Mouse (Mus musculus) hindlimb bud, embryonic 11.5 days (tissue): ENCODE results near the gene Sema5a.

ENCODE experiments used
- DNase-seq: peaks from one replicate; pipeline ENCODE4 v3.0.0-alpha.2; 2012; ENCODE audit warnings: low read depth, low spot score; ENCODE audit errors: extremely low spot score

The Sema5a gene

DNA sequence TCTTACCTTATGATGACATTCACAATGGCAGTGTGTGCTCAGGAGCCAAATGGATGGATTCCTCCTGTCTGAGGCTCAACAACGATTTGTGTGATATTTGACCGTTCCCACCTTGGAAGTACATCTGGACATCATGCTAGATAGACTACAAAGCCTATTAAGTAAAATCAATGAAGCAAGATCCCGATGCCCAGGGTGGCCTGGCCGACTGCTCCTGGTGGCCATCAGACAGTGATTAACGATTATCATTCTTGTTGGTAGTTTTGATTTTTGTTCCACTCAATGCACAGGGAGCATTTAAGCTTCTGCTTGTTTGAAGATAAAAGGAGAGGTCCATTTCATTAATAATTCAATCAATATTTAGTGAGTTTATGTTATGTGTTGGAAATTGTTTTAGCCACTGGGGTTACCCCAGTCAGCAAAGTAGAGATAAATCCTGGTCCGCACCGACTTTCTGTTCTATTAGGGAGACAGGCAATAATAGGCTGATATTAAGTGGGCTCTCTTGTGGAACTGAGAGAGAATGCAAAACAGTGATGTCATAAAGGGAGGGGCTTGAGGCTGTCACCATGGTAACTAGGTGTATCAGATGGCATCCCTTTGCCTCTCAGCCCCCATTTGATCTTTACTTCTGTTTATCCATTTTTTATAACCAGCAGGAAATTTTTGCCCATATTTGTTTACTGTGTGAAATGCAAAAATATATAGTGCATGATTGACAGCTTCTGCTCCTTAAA lies 182.7 kb downstream of the Sema5a start:
- no peak for DNase-seq

DNA sequence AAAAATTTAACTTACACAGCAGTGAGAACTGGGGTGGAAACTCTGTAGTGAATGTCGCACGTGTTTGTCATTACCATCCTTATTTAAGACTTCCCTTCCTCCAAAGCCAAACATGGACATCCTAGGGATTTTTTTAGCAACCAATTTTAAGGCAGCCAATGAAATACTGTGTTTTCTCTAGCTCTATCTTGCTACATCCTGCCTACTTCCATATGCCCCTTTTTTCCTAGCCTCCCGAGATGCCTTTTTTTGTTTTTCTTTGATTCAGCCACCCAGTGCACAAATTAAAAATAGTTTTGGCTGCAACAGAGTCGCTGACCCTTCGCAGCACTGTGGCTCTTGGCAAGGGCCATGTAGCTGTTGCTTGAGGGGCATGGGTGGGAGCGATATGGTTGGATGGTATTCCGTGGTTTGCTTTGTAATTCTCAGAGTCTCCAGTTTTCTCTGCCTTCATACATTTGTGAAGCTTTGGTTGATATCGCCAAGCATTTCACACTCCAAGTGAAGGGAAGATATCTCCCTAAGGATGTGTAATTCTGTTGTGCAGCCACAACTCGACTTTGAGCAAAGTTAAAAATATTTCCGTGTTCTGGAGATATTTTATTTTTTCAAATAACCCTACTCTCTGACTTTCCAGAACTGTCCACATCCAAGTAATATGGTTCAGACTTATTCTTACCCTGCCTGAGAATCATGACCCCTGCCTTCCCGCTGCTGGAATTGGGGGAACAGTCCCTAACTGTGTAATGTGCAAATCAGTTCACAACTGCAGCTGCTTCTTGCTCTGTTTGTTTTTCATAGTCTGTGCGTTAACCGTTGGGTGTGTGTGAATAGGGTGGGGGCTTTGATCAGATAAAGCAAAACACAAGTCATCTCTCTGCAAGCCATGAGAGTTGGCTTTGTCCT lies 188.6 kb downstream of the Sema5a start:
- peak; percentile 57 for DNase-seq

DNA sequence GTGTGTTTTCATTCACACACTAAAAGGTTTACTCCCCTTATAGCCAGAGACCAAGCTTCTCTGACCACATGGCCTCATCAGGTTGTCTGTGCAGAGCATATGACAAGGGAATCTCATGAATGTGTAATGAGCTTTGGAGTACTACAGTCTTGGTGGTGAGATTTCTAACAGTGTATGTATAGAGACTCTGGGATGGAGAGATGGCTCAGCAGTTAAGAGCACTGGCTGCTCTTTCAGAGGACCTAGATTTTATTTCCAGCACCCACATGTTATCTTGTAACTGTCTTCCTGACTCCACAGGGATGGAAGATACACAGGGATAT lies 189.2 kb downstream of the Sema5a start:
- no peak for DNase-seq

DNA sequence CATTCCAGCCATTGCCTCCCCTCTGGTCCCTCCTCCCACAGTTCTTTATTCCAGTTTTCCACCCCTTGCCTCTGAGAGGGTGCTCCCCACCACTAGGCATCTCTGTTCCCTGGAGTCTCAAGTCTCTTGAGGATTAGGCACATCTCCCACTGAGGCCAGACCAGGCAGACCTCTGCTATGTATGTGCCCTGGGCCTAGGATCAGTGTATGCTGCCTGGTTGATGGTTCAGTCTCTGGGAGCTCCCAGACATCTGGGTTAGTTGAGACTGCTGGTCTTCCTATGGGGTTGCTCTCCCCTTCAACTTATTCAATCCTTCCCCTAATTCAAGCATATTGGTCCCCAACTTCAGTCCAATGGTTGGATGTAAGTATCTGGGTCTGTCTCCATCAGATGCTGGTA lies 189.7 kb downstream of the Sema5a start:
- no peak for DNase-seq

DNA sequence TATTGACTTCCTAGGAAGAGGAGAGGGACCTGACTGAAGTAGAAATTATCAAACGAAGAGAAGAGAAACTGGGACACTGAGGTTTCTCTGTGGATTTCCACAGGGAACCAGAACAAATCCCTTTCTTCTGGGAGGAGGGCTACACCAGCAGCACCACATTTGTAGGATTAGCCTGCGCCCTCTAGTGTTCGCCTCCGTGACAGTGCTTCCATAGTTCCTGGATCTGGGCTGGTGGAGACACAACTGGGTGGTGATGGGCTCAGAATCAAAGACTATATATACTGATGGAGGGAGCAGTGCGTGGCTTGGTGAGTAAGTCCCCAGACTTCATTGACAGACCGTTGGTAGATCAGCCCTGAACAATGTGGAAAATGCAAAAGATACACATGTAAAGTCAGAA lies 193.0 kb downstream of the Sema5a start:
- DNase-seq = no peak

DNA sequence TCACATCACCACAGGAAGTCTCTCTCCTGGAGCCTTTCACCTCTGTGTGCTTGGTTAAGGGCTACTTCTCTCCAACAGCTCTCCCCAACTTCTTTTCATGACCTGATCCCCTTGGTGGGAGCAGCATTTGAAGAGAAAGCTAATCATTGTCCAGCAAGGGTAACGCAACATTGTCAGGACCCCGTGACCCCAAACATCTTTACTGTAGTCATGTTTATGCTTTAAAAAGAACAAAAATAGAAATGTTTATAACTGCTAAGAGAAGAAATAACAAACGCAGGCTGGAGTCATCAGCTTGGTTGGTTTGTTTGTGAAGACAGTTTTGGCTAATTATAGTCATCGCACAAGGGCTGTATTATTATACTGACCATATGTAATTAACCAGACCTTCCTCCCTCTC lies 198.1 kb downstream of the Sema5a start:
- DNase-seq = no peak

DNA sequence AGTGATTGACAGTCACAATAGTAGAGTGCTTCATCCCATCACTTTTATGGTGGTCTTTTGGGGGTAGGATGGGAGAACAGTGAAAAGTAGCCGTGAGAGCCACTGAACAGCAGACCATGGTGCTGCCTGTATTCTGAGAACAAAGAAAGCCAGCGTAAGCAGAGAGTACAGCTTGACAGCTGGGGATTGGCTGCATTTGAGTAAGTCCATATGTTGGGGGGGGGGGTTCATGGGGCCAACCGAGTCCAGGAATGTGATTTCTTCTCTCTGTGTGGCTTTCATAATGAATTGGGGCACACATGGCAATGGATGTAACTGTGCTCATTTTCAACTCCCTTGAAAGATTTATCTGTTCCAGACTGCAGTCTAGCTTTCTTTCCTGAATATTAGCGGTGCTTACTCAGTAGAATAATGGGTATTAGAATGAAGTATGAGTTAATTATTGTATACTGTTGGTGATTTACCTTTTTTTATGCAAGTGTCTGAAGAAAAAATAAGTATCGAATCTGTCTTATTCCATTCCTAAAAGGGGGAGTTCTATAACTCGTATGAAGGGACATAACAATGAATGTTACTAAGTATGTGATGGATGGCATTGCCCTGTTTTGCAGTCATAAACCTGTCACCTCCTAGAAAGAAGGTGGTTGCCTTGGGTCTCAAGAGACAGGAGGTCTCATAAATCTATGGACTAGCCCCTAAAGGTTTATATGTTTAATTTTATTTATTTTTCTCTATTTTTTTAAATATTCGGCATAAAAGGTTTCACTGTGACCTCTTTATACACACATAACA lies 203.1 kb downstream of the Sema5a start:
- peak; percentile 82 for DNase-seq

DNA sequence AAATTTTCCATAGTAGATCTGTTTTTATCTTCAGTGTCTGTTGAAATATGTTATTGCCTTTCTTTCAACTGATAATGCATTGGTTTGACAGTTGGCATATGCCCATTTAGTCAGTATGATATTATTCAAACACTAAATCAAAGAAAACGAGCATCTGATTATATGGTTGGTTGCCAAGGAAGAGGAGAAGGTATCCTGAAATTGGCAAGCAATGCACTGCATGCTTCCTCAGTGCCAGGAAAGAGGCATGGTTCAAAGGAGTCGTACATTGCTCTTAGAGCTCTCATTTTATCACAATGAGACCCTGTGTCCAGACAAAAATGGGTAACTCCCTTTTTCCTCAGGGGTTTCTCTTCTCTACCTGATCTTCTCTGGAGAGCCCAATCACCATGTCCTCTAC lies 214.4 kb downstream of the Sema5a start:
- no peak for DNase-seq

DNA sequence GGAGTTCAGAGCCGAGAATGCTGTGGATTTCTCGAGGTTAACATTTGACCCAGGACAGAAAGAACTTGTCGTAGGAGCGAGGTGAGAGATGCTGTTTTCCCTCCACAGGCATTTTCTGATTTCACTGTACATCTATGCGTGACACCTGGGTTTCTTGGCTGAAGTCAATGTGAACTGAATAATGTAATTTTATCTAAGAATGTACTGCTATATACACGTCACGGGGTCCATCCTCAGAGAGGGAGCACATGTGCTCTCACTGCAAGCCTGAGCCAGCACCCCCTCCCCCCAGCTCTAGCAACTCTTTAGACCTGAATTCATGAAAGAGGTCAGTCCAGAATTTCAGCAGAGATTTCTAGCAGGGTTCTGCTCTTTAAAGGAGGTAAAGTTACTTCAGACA lies 215.6 kb downstream of the Sema5a start:
- DNase-seq = no peak

DNA sequence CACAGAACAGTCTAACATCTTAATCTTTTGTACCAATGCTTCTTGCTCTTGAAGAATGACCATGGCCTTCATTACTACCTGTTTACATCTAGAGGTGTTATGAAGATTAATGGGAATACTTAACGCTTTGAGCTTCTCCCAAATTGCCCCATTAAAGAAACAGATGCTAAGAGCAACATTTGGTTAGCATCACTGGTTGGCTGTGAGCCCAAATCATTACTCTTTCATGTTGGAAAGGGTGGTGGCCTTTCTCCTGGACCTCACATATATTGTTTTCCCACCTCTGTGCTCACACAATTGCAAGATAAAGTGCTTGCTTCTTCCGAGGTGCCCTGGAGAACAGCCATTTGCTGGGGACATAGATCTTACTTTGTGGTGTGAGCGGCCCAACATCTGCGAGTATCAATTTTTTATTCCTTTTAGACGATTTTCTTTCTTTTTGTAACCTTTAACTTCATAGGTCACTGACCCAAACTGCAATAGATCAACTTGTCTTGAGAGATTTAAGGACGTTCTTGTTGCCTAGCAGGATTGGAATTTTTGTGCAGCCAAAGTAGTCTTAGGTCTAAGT lies 227.0 kb downstream of the Sema5a start:
- peak; percentile 62 for DNase-seq

DNA sequence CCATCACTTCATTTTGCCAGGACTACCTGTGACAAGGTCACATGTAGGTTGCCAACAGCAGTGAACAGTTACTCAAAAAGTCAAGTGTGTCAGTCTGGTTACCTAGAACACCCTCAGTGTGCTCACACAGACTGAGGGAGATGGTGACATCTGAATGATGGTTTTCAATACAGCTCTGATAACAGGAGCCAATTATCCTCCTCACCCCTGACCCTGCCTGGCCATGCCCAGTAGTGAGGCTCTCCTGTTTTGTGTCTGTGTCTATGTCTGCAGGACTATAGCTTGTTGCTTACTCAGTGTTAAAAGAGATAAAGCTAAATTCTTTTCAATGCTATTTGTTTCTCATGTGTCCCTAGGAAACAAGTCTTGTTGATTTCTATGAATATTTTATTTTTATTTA lies 236.1 kb downstream of the Sema5a start:
- no peak for DNase-seq

DNA sequence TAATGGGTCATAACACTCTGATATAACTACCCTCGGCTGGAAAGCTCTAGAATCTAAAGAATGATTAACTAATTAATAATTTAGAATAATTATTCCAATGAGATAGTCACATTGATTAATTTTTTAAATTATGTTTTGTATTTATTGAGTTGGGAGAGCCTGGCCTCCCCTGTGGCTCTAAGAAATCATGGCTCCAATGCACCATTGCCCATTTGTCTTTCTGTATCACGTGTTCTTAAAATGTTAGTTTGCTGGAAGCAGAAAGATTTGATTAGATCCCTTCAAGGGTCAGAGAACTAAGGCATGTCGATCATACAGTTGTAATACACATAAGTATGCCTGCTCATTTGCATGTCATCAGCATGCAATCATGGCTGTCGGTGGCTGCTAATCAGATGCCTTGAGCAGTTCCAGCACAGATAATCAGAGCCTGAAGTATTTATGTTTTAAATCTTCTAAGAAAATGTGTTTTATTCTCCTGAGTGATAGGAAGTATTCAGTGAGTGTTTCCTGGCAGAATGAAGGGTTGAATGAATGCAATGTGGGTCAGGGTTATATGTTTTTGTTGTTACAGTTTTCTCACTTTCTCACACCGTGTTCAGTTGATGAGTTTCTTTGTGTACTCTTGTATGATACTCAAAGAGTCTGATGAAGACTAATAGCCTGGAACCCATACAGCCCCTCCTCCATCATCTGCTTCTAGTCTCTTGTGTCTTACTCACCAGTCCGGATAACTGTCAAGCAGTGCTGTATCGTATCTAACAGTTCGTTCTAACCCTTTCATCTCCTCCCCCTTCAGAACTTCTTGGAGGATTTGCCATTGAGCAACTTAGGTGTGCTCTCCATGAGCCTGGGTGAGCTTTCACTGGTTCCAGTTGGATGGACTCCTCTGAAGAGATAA lies 240.7 kb downstream of the Sema5a start:
- no peak for DNase-seq

DNA sequence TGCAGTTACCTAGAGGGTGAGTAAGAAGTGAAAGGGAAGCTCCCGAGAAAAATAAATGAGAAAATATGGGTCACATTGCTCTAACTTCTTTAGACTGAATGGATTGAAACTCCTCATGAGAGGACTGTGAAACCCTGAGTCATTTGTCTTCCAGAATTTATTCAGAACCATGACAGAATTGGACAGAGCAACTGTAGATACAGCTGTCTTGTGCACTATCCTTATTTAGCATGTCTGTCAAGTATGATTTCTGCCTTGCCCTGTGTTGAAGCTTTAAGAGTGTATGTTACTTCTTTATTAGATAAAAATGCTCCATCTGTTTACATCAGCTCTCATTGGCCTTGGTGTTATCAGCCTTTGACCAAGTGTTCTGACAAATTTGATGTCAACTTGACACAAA lies 243.4 kb downstream of the Sema5a start:
- no peak for DNase-seq

DNA sequence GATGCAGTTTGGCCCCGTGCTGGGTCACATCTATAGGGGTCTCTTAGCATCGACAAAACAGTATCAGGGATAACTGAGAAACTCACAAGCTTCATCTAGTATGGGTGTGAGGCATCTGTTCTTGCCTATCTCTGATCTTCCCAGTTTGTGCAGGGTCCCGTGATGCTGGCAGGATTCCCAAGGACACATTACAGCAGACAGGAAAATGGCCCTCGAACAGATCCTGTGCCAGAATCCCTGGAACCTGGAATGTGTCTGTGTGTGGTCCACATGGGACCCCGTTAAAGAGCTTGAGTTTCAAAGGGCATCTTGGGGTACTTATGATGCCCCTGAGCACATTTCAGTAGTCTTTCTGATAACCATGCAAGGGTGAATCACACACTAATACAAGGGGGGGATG lies 249.6 kb downstream of the Sema5a start:
- no peak for DNase-seq

DNA sequence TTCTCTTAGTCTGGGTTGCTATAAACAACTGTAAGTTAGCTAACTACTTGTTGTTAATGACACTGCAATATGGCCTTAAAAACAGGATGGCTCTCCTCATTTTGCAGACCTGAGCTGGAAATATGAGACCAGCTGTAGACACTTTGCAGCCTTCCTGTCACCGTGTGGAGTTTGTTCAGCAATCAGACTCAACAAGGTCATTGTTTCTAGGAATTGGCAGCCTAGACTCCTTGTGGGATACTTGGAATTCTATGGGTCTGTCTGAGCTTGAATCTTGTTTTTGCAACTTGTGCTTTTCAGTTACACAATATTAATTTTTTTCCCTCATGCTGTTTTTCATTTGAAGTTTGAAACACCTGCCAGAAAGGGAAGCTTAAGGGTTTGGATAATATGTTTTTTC lies 250.3 kb downstream of the Sema5a start:
- DNase-seq = no peak

DNA sequence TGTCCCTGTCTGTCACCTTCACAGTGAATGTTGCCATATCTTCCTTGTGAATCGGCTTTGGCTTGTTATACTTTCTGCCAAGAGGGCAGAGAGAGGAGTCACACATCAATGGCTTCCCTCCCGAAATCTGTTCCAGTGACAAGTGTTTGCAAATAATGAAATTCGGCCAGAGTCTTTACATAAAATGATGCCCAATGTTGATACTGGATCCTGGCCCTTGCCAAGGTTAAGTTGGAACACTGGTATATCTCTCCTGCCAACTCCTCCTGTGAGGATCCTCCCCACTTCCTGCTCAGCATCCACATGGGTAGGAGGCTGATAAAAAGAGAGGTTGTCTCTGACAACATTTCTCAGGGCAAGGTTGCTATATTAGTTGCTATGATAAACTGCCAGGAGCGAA lies 252.3 kb downstream of the Sema5a start:
- DNase-seq = no peak

DNA sequence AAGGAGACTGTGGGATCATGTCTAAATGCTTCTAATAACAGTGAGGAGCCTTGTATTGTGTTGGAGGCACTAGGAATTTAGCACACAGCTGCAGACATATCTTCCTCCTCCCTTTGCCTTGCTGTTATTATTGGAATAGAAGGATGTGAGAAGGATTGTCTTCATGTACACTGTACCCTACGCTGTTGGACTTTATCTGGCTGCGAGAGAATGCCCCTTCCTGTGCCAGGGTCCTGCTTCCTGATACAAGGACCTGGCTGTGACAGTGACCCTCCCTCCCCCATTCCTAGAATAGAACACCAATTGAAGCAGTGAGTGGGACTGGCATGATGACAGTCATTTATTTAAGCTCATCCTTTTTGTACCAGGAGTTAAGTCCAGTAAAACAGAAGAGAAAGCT lies 261.3 kb downstream of the Sema5a start:
- DNase-seq = no peak

DNA sequence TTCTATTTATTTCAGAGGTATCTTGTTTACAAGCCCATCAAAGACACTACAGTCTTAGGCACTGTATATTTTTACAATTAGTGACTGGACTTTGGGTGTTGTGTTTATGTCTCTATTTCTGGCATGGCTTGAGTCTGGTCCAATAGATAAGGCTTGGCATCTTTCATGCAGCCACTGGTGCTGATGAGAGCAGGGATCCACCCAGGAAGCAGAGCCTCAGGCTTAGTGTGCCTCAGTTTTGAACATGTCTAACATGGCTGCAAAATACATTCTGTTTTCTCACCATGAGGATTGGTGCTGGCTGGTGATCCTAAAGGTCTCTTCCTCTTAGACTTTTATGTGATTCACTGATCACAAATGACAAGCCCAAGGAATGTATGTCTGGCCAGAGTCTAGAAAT lies 263.7 kb downstream of the Sema5a start:
- no peak for DNase-seq

DNA sequence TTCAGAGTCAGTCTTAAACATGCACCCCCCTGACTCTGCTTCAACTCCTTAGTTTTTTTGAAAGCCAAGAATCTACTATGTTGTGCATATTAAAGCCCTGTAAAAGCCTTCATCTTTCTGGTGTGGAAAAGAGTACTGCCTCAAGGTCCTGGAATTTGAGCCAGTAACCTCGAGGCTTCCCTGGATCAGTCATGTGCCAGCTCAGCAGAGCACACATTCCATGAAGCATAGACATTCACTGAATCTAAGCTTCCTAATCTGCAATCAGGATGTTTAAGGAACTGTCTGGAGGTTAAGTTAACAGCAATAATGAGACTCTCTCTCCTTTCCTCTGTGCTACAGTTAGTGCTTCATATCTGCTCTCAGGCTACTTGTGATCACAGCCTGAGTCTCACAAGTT lies 270.3 kb downstream of the Sema5a start:
- no peak for DNase-seq

DNA sequence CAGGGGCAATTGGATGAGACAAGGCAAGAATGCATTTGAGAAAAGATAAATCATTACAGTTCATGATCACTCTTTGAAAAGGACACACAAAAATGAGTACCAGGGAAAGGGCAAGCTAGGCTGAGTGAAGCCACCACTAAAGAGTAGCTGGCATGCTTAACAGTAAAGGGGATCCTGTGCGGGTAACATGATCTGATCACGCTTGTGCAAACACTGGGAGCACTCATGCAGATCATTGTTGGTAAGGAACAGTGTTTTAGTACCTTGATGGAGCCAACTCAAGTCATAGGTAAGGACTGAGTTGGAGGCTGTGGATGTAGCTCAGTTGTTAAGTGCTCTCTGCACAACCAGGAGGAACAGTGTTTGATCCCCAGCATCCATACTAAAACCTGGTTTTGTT lies 273.3 kb downstream of the Sema5a start:
- DNase-seq = no peak
